Mouse (Mus musculus) intestine, embryonic 16.5 days (tissue): ENCODE results near the gene Mepce. TPM values are rescaled to one million over a fixed set of nuclear protein-coding genes. Genes with fewer than 3 reads are reported as not detected.
"Not testable (repeated sequence)": the region's sequence is repeated elsewhere in the genome, so short reads cannot be mapped to it uniquely, and the experiment has no call there.

Source experiments
- ATAC-seq: fragments of 200-750 bp; cut with Nextera tagmentation; 2 replicates; pipeline ENCODE4 v1.8.0; 2017; ENCODE audit warnings: moderate TSS enrichment, moderate library complexity
- H3K27ac ChIP-seq: fragments of 300-500 bp; sonication (generic); 2 replicates; pipeline ENCODE4 v1.5.1; 2014; ENCODE audit warnings: mild to moderate bottlenecking, low read length
- H3K27me3 ChIP-seq: fragments of 300-500 bp; sonication (generic); replicated peaks from 2 replicates; pipeline ENCODE4 v1.6.1; 2014; ENCODE audit warnings: low read length, control low read depth, mixed read lengths; ENCODE audit not compliant: control insufficient read depth, insufficient read depth
- H3K36me3 ChIP-seq: fragments of 300-500 bp; sonication (generic); 2 replicates; pipeline ENCODE4 v1.6.1; 2014; ENCODE audit warnings: low read length, control low read depth; ENCODE audit not compliant: control insufficient read depth, insufficient read depth
- H3K4me1 ChIP-seq: fragments of 300-500 bp; sonication (generic); 2 replicates; pipeline ENCODE4 v1.6.1; 2014; ENCODE audit warnings: low read length, control low read depth, mixed read lengths; ENCODE audit not compliant: control insufficient read depth, insufficient read depth
- H3K4me2 ChIP-seq: fragments of 300-500 bp; sonication (generic); 2 replicates; pipeline ENCODE4 v1.6.1; 2014; ENCODE audit warnings: low read depth, low read length, control low read depth
- H3K4me3 ChIP-seq: fragments of 300-500 bp; sonication (generic); 2 replicates; pipeline ENCODE4 v1.5.1; 2014; ENCODE audit warnings: mild to moderate bottlenecking, low read length
- H3K9ac ChIP-seq: fragments of 300-500 bp; sonication (generic); 2 replicates; pipeline ENCODE4 v1.6.1; 2014; ENCODE audit warnings: low read depth, low read length
- H3K9me3 ChIP-seq: fragments of 300-500 bp; sonication (generic); 2 replicates; pipeline ENCODE4 v1.6.1; 2016; ENCODE audit warnings: low read length, control low read depth; ENCODE audit not compliant: control insufficient read depth
- WGBS: fragments of 180-500 bp; shearing (Covaris S2); extraction: QIAGEN DNeasy Blood & Tissue Kit; methylation state at CpG from one replicate; pipeline ENCODE4 v1.1.7; 2014; 5-methylcytosine and 5-hydroxymethylcytosine counted together
- polyA plus RNA-seq: library from polyadenylated mRNA; unstranded; fragments of >200 nt; fragmentation: Nextera tagmentation; extraction: Ambion mirVana; gene quantifications from 2 replicates; pipeline ENCODE4 v1.2.1, GENCODE M21; 2015

The Mepce gene
- polyA plus RNA-seq: 7.1 and 7.4 TPM in 2 replicates

GRCm38 (mm10) chr5:137787151-137787928, at the start of gene Mepce, which contains the start of gene Zcwpw1:
Gene Mepce (minus strand): TSS chr5:137787655.
Gene Zcwpw1 (plus strand): TSS chr5:137787798.
- H3K4me2 ChIP-seq: peak within 1 kb of the TSS; percentile 94
- ATAC-seq: peak; percentile 75
- under 1% methylated on average over 48 of the region's 48 CpGs for WGBS
- peaks cover 27% of the 10 kb centered on the region for H3K4me1 ChIP-seq
- H3K27ac ChIP-seq: peak within 1 kb of the TSS; percentile 99
- H3K27me3 ChIP-seq: no peaks in the 10 kb centered on the region
- H3K9ac ChIP-seq: peak within 1 kb of the TSS; percentile 96
- H3K4me3 ChIP-seq: peak within 1 kb of the TSS; percentile 89
- H3K9me3 ChIP-seq: peaks cover 4% of the 10 kb centered on the region; the same call in 1 of the 2 replicates
- peaks cover 10% of the 10 kb centered on the region for H3K36me3 ChIP-seq

DNA sequence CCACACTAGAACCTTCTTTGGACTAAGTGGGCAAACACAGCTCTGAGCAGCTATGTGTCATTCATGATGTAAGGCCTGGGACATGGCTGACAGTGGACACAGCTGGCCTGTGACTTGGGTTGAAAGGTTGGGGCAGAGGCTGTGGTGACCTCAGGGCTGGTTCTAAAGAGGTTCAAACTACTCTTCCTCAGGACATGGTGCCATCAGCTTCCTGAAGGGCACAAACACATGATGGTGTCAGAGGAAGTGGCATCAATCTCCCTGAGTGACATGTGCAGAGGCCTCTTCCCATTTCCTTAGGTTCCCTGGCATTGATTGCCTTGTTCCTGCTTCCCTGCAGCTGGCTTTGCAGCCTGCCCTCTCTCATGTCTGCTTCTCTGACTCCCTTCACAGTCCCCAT, 49.7 kb upstream of the Mepce start:
- not testable (repeated sequence) for H3K4me1 ChIP-seq, ATAC-seq, H3K4me3 ChIP-seq, H3K9me3 ChIP-seq, H3K36me3 ChIP-seq, H3K27me3 ChIP-seq, H3K4me2 ChIP-seq, H3K9ac ChIP-seq, H3K27ac ChIP-seq

DNA sequence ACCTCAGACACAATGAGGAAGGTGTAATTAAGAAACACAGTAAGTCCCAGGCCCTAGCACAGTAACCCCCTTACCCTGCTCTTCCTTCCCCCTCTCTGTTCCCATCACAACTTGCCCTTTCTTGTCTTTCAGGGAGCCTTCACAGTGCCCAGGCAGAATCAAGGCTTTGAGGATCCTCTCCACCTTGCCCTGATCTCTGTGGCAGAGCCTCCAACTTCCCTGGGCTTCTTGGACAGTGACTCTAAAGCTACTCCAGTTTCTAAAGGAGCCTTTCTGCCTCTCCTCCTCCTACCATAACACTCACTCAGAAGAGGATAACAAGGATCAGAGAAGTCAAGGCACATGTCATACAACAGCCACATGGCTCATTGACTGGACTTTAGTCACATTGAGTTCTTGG, 49.2 kb upstream of the Mepce start:
- H3K4me3 ChIP-seq: no peak overlapping the region
- no peak overlapping the region for H3K27ac ChIP-seq
- H3K36me3 ChIP-seq: no peaks in the 10 kb centered on the region
- H3K9me3 ChIP-seq: no peaks in the 10 kb centered on the region
- no peaks in the 10 kb centered on the region for H3K27me3 ChIP-seq
- H3K4me1 ChIP-seq: no peaks in the 10 kb centered on the region
- no peak overlapping the region for H3K4me2 ChIP-seq
- H3K9ac ChIP-seq: no peak overlapping the region
- no peak for ATAC-seq

DNA sequence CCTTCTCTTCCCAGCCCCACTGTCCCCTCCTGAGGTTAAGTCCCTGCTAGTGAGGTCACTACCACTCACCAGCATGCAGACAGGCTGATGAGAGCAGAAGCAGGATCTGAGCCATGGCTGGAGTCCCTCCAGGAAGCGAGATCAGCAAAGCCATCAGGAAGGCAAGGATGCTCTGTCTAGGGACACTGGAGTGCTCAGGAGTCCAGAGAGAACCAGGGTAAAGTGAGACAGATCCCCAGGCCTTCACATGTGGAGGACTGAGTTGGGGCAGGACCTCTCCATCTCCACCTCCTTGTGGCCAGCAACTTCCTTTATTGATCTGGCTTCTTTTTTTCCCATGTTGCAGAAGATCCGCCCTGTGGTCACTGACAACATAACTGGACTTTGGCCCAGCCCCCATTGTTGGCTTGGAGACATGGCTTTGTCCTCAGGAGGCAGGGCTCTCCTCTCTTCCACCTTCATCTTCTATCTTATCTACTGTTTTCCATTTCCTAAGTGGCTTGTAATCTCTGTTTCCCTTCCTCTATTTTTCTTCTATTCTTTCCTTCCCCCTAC, 48.6 kb upstream of the Mepce start, which contains the start of gene Pilra:
TSS of gene Pilra (minus strand) at position 316 of the 555 bp plus-strand sequence.
- not testable (repeated sequence) for H3K36me3 ChIP-seq, H3K9me3 ChIP-seq, ATAC-seq, H3K9ac ChIP-seq, H3K4me1 ChIP-seq, H3K27me3 ChIP-seq, H3K4me3 ChIP-seq, H3K27ac ChIP-seq, H3K4me2 ChIP-seq
- 59% methylated on average over 2 of the region's 2 CpGs for WGBS

- Histone ChIP-seq H3K9me3 (no peaks in the 10 kb centered on the region), H3K27me3 (no peaks in the 10 kb centered on the region), H3K4me1 (no peaks in the 10 kb centered on the region), H3K4me2 (no peak overlapping the region), H3K27ac (no peak overlapping the region), H3K4me3 (no peak overlapping the region), H3K36me3 (no peaks in the 10 kb centered on the region), H3K9ac (no peak overlapping the region)
- ATAC-seq: no peak
- WGBS: 49% methylated on average over 4 of the region's 4 CpGs
Measured at GRCm38 (mm10) chr5:137833500-137833899, 46.0 kb upstream of the Mepce start.

GRCm38 (mm10) chr5:137831506-137831905, 44.1 kb upstream of the Mepce start:
- WGBS: 71% methylated on average over 6 of the region's 6 CpGs
- H3K9ac ChIP-seq: no peak overlapping the region
- no peaks in the 10 kb centered on the region for H3K9me3 ChIP-seq
- ATAC-seq: no peak
- H3K27me3 ChIP-seq: no peaks in the 10 kb centered on the region
- H3K4me3 ChIP-seq: no peak overlapping the region
- H3K36me3 ChIP-seq: no peaks in the 10 kb centered on the region
- no peak overlapping the region for H3K27ac ChIP-seq
- no peaks in the 10 kb centered on the region for H3K4me1 ChIP-seq
- H3K4me2 ChIP-seq: no peak overlapping the region

- no peak overlapping the region for H3K27ac ChIP-seq
- H3K9me3 ChIP-seq: no peaks in the 10 kb centered on the region
- H3K4me2 ChIP-seq: no peak overlapping the region
- H3K4me1 ChIP-seq: no peaks in the 10 kb centered on the region
- H3K36me3 ChIP-seq: no peaks in the 10 kb centered on the region
- no peak for ATAC-seq
- no peak overlapping the region for H3K4me3 ChIP-seq
- no peak overlapping the region for H3K9ac ChIP-seq
- 89% methylated on average over 4 of the region's 4 CpGs for WGBS
- H3K27me3 ChIP-seq: no peaks in the 10 kb centered on the region
Measured at GRCm38 (mm10) chr5:137831106-137831505, 43.7 kb upstream of the Mepce start.

GRCm38 (mm10) chr5:137830238-137830637, 42.8 kb upstream of the Mepce start:
- Histone ChIP-seq H3K4me1 (no peaks in the 10 kb centered on the region), H3K27ac (no peak overlapping the region), H3K9ac (no peak overlapping the region), H3K27me3 (no peaks in the 10 kb centered on the region), H3K9me3 (no peaks in the 10 kb centered on the region), H3K36me3 (no peaks in the 10 kb centered on the region), H3K4me3 (no peak overlapping the region), H3K4me2 (no peak overlapping the region)
- no peak for ATAC-seq
- 72% methylated on average over 7 of the region's 7 CpGs for WGBS

DNA sequence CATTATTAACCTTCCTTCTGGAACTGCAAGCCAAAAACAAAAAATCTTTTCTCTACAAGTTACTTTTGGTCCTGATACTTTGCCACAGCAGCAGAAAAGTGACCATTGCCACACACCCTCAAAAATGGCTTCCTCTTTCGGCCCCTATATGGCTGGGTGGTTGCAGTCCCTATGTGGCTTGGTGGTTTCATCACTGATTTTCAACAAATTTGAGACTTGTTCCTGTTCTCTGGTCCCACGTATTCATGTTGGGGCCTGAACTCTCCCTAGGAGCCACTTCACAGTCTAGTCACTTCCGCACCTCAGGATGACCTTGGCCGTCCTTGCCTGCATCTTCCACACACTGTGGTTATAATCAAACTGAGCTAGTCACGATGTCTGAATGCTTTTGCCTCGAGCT, 41.2 kb upstream of the Mepce start:
- H3K4me1 ChIP-seq: no peaks in the 10 kb centered on the region
- no peaks in the 10 kb centered on the region for H3K9me3 ChIP-seq
- no peak overlapping the region for H3K4me2 ChIP-seq
- H3K36me3 ChIP-seq: no peaks in the 10 kb centered on the region
- no peaks in the 10 kb centered on the region for H3K27me3 ChIP-seq
- no peak overlapping the region for H3K9ac ChIP-seq
- ATAC-seq: no peak
- WGBS: 81% methylated on average over 6 of the region's 6 CpGs
- no peak overlapping the region for H3K27ac ChIP-seq
- no peak overlapping the region for H3K4me3 ChIP-seq
